Mouse (Mus musculus): Measurements from ENCODE around the gene Rtf2.

DNA sequence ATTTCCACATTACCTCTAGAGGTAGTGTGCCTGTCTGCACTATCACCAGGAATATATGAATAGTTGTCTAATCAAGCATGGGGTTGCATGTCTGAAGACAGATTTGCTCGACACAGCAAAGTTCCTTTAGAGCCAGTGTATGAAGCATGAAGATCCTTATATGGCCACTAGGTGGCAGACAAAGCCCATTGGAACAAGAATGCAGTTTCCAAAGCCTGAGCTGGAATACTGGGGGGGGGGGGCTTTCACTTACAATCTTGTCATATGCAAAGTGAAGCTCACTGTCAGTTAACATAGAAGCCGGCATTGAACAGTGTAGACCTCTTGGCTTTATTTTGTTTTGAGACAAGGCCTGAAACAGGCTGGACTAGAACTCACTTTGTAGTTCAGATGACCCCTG is 37.5 kb downstream of the Rtf2 start:
- peak; percentile 84 for TF ChIP-seq CTCF (IDR thresholded peaks at IDR 0.05)
- TF ChIP-seq EP300 (IDR thresholded peaks at IDR 0.05), result no peak
